Mouse (Mus musculus) ovary, adult 10 weeks (tissue): ENCODE data around the gene Mks1. TPM values are rescaled to one million over a fixed set of nuclear protein-coding genes. Genes with fewer than 3 reads are reported as not detected.

Source experiments
- polyA plus RNA-seq: library from polyadenylated mRNA; stranded (reverse); fragments of 350-450 nt; fragmentation: Illumina TruSeq; extraction: RNeasy Lipid Tissue Mini Kit (QIAGEN cat#74804); gene quantifications from one replicate; pipeline ENCODE4 v1.2.3, GENCODE M21; 2014

Gene Mks1
- polyA plus RNA-seq, result 2.1 TPM

GRCm38 (mm10) chr11:87852690-87853596, at the start of gene Mks1:
Gene Mks1 (plus strand): TSS chr11:87853215.

GRCm38 (mm10) chr11:87828239-87828900, 24.6 kb upstream of the Mks1 start, which contains the start of gene Lpo:
Gene Lpo (minus strand): TSS chr11:87828289.

GRCm38 (mm10) chr11:87875436-87875835, 22.4 kb downstream of the Mks1 start, which contains the start of gene Epx:
Gene Epx (minus strand): TSS chr11:87875536.

GRCm38 (mm10) chr11:87892168-87892567, 39.2 kb downstream of the Mks1 start, which contains the start of gene Olfr462:
Gene Olfr462 (minus strand): TSS chr11:87892268.

GRCm38 (mm10) chr11:87897287-87897686, 44.3 kb downstream of the Mks1 start, which contains the start of gene Olfr463:
Gene Olfr463 (minus strand): TSS chr11:87897387.

Other genes starting within 250 kb of the Mks1 start
- gene Hsf5, start 236.1 kb upstream of the Mks1 start, polyA plus RNA-seq, result 0.83 TPM
- 5.2 TPM for gene Rnf43, start 190.5 kb upstream of the Mks1 start, polyA plus RNA-seq
- gene Supt4a, start 115.7 kb upstream of the Mks1 start, polyA plus RNA-seq, result 16.0 TPM
- gene Tspoap1, start 92.7 kb upstream of the Mks1 start, polyA plus RNA-seq, result 0.48 TPM
- gene Mpo, start 59.6 kb upstream of the Mks1 start, polyA plus RNA-seq, result not detected
- not detected for gene Lpo, start 24.9 kb upstream of the Mks1 start, polyA plus RNA-seq
- gene Epx, start 22.3 kb downstream of the Mks1 start, polyA plus RNA-seq, result not detected
- gene Olfr462, start 39.1 kb downstream of the Mks1 start, polyA plus RNA-seq, result not detected
- gene Olfr463, start 44.2 kb downstream of the Mks1 start, polyA plus RNA-seq, result not detected
- not detected for gene Olfr464, start 67.8 kb downstream of the Mks1 start, polyA plus RNA-seq
- gene Dynll2, start 134.3 kb downstream of the Mks1 start, polyA plus RNA-seq, result 155 TPM
- gene Srsf1, start 194.2 kb downstream of the Mks1 start, polyA plus RNA-seq, result 1,037 TPM
- 161 TPM for gene Vezf1, start 215.1 kb downstream of the Mks1 start, polyA plus RNA-seq
- 4.7 TPM for gene Cuedc1, start 244.8 kb downstream of the Mks1 start, polyA plus RNA-seq